Mouse (Mus musculus) heart, postnatal 36 days (tissue): ENCODE data around the gene Tcf25. TPM values are rescaled to one million over a fixed set of nuclear protein-coding genes. Genes with fewer than 3 reads are reported as not detected.
"Not testable (repeated sequence)": the region's sequence is repeated elsewhere in the genome, so short reads cannot be mapped to it uniquely, and the experiment has no call there.

Experiments
- DNase-seq, 2 experiments: peaks; one replicate each; pipeline ENCODE4 v3.0.0; 2021 to 2022
- intact Hi-C: fragments of 180-260 bp; cut with DNase I; formaldehyde crosslinking; loops from one replicate; pipeline ENCODE4 v1.15.1; 2025
- total RNA-seq, 2 experiments: library from RNA; stranded (reverse); gene quantifications; 2 replicates each; pipeline ENCODE4 v1.2.3; 2021

The Tcf25 gene
- total RNA-seq, 2 experiments from 2014 or later: 121 to 130 TPM

- no peak for DNase-seq
- intact Hi-C loops: no loop called here
These were observed 53.3 kb downstream of the Tcf25 start for GRCm38 (mm10) chr8:123426511-123427509.

GRCm38 (mm10) chr8:123427639-123428275, 54.2 kb downstream of the Tcf25 start:
- intact Hi-C loops: no loop called here
- no peak for DNase-seq

DNA sequence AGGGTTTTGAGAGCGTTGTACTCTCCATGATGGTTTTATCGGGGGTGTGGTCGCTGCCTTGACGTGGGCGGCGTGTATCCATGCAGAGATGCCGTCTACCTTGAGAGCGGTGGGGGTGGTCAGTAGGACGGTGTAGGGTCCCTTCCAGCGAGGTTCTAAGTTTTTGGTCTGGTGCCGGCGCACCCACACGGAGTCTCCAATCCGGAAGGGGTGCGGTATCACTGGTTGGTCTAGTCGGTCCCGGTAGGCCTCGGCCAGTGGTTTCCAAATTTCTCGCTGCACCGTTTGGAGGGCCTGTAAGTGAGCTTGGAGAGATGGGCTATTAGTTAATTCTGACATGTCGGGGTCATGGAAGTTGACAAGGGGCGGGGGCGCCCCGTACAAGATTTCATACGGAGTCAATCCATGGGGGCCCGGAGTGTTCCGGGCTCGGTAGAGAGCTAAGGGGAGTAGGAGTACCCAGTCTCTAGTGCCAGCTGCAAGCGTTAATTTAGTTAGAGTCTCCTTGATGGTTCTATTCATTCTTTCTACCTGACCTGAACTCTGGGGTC, 54.9 kb downstream of the Tcf25 start:
- intact Hi-C loops: no loop called here
- DNase-seq: no peak

GRCm38 (mm10) chr8:123428939-123429721, 55.6 kb downstream of the Tcf25 start:
- no peak for DNase-seq
- intact Hi-C loops: no loop called here

- not testable (repeated sequence) for DNase-seq
These were observed 56.1 kb downstream of the Tcf25 start for GRCm38 (mm10) chr8:123429722-123430013.

DNA sequence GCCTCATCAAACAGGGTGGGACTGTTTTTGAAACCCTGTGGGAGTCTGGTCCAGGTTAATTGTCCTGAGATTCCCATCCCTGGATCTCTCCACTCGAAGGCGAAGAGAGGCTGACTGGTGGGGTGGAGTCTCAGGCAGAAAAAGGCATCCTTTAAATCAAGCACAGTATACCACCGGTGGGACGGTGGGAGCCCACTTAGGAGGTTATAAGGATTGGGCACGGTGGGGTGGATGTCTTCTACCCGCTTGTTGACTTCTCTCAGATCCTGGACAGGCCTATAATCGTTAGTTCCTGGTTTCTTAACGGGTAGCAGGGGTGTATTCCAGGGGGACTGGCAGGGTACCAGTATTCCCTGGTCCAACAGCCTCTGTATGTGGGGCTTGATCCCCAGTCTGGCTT, 57.4 kb downstream of the Tcf25 start:
- intact Hi-C loops, DNase-seq: not testable (repeated sequence)

More at GRCm38 (mm10) chr8:123429722-123430013, 56.1 kb downstream of the Tcf25 start:
- intact Hi-C loops: not testable (repeated sequence)

DNA sequence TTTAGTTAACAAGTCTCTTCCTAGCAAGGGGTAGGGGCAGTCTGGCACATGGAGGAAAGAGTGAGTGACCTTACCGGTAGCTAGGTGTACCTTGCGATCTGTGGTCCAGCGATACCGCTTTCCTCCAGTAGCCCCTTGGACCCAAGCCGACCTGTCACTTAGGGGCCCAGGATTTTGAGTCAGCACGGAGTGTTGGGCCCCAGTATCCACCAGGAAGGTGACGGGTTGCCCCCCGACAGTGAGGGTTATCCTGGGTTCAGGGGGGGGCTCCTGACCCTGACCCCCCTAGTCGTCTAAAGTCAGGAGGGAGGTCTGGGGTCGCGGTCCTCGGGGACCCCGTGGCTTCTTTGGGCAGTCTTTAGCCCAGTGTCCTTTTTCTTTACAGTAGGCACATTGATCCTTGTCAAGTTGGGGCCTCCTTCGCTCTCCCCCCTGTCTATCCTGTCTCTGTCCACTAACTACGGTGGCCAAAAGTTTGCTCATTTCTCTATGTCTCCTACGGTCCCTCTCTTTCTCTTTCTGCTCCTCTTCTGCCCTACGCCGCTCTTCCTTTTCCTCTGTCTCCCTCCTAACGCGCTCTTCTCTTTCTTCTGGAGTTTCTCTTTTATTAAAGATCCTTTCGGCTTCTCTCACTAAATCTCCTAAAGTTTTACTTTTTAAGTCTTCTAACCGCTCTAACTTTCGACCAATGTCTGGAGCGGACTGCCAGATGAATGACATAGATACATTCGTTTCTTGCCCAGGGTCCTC, 58.2 kb downstream of the Tcf25 start:
- intact Hi-C loops: no loop called here
- DNase-seq: no peak

DNA sequence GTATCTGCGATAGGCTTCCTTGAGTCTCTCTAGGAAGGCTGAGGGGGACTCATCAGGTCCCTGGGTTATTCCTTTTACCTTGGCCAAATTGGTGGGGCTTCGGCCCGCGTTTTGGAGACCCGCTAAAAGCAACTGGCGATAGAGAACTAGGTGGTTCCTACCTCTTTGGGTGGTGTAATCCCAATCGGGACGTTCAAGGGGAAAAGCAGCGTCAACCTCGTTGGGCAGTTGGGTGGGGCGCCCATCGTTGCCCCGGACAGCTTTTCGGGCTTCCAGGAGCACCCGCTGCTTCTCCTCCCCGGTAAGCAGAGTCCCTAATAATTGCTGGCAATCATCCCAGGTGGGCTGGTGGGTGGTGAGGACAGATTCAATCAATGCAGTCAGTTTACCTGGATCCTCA, 58.8 kb downstream of the Tcf25 start:
- intact Hi-C loops: no loop called here
- DNase-seq: no peak

DNA sequence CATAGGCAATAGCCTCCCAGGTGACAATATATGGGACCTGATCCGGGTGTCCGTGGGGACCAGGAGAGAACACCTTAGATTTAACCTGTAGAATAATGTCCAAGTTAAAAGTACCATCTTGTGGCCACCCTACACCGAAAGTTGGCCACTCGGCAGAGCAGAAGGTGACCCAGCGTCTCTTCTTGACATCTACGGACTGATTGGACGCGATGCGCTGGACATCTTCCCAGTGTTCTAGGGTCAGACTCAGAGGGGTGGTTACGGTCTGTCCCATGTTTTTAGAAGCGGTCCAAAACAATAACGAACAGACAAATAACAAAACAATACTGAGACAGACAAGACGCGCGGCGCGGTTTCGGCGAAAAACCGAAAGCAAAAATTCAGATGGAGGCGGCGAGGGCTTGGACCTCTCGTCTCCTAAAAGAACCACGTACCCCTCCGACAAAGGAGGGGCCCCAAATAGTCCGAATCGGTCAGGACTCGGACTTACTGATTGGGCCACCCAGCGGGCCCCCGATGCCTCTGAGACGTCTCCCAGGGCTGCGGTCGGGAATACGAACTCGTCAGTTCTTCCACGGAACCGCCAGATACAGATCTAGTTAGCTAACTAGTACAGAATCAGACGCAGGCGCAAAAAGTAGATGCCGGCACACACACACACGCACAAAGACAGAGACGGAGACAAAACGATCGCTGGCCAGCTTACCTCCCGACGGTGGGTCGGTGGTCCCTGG, 59.9 kb downstream of the Tcf25 start:
- DNase-seq, intact Hi-C loops: not testable (repeated sequence)

DNA sequence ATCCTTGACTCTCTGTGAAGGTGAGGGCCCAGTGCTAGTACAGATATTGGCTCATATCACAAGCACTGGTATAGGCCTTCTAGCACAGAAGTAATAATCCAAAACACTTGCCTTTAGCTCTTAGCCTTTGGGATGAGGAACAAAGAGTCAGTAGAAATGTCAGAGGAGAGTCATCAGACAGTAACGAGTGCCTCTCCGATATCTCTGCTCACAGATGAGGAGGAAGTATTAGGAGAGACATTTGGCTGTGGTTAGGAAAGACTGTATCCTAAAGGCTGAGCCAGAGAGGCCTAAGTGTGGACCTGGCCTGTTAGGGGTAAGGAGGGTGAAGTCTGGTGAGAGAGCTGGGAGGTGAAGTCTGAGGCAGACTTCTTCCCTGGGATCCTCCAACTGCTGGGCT, 68.2 kb downstream of the Tcf25 start:
- no peak for DNase-seq
- intact Hi-C loops: loop anchor here (2.0 kb wide), 1 partner anchor 35 kb away; the partner anchor contains the start of gene Afg3l1

DNA sequence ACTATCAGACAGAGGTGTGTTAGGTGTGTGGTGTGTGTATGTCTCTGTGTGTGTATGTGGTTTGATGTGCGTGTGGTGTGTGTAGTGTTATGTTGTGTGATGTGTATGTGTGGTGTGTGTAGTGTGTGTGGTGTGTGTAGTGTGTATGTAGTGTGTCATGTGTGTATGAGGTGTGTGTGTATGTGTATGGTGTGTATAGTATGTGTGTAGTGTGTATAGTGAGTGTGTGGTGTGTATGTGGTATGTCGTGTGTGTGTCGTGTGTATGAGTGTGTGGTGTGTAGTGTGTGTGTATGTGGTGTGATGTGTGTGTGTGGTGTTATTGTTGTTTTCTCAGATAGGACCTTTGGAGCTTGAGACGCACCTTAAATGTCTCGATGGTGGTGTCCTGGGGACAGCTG, 68.8 kb downstream of the Tcf25 start:
- DNase-seq: no peak

GRCm38 (mm10) chr8:123442871-123443575, 69.5 kb downstream of the Tcf25 start:
- peak; percentile 96 to 98 for DNase-seq
- intact Hi-C loops: loop anchor here (2.0 kb wide), 1 partner anchor 34 kb away; the partner anchor contains the start of gene Afg3l1

More for the DNA sequence above, 68.8 kb downstream of the Tcf25 start:
- intact Hi-C loops: loop anchor here (2.0 kb wide), 1 partner anchor 34 kb away; the partner anchor contains the start of gene Afg3l1

DNA sequence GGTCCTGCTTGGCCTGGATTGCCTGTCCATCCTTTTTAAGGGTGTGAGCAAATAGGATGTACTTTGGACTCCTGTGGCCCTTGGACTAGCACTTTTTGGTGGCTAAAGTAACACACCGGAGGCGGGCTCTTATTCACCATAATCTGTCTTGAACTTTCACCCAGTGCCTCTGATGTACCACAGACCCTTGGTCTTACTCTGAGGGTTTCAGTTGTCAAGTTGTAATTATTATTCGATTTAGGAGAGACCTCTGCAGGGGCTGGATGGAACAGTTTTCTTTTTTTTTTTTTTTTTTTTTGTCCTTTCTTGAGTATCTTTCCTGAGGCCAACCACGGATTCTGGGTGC, 70.0 kb downstream of the Tcf25 start:
- no peak for DNase-seq
- intact Hi-C loops: loop anchor here (2.0 kb wide), 1 partner anchor 33 kb away; the partner anchor contains the start of gene Afg3l1

DNA sequence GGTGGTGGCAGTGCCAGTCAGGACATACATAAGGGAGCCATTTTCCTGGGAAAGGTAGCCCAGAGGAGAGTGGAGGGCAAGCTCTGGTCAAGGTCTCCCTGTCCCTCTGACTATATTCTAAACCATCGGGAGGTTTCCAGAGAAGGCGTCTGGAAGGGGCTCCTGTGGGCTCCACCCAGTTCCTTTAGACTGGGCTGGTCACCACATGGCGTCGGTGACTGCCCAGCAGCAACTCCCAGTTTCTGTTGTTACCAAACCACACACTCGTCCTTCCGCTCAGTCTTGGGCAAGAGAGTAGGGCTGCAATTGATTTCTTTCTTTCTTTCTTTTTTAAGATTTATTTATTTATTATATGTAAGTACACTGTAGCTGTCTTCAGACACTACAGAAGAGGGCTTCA, 70.6 kb downstream of the Tcf25 start:
- intact Hi-C loops: no loop called here
- DNase-seq: no peak

DNA sequence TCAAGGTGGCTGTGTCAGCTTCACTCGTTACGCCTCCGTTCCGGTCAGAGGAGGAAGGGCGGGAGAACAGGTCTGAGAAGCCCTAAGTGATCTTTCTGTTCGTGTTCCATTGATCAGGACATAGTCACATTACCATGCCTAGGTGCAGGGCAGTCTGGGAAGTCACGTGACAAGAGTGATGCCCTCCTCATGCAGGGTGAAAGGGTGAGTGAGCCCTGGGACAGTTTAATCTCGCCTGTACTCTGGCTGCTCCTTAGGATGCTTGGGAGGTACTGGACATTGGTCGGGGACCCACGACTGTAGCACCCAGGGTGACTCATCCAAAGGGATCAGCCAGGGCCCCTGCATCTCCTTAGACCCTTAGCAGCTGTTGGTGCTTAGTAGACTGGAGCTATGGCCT, 72.4 kb downstream of the Tcf25 start:
- intact Hi-C loops: no loop called here
- no peak for DNase-seq

DNA sequence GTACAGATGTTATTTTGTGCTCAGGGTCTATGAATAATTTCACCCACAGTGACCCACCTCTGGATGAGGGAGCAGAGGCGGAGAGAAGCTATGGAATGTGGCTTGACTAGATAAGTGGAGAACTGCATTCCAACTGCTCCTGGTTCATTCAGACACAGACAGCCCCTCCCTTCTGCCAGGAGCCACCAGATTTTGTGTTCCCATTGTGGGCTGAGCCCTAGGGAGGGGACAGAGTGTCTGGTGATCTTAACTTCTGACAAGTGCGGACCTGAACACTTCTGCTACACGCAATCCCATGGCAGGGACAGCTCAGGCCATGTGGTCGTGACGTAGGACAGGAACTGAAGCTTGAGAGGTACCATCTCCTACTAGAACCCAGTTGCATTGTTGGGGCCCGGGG, 73.2 kb downstream of the Tcf25 start:
- intact Hi-C loops: no loop called here
- DNase-seq: no peak

GRCm38 (mm10) chr8:123450783-123451182, 77.2 kb downstream of the Tcf25 start:
- intact Hi-C loops: no loop called here
- no peak for DNase-seq

- DNase-seq, intact Hi-C loops: not testable (repeated sequence)
These were observed 78.2 kb downstream of the Tcf25 start for GRCm38 (mm10) chr8:123451747-123452146.

DNA sequence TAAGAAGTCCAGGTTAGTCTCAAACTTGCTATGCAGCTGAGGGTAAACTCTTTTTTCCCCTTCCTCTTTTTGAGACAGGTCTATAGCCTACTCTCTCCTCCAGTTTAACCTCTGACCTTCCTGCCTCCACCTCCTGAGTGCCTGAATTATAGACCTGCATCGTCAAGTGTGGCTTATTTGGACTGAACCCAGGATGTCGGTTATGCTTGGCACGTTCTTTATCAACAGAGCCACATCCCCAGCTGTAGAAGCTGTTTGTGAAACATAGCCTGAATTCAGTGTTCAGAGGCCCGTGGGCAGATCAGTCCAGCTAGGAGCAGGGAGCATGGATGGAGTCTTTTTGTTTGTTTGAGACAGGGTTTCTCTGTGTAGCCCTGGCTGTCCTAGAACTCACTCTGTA, 78.6 kb downstream of the Tcf25 start:
- DNase-seq: no peak
- intact Hi-C loops: no loop called here
